Mouse (Mus musculus) lung, embryonic 16.5 days (tissue): ENCODE results near the gene Mief2. TPM values are rescaled to one million over a fixed set of nuclear protein-coding genes. Genes with fewer than 3 reads are reported as not detected.
A peak's percentile ranks its signal among the peaks of the same experiment; 100 is the strongest.

Source experiments
- ATAC-seq: fragments of 200-750 bp; cut with Nextera tagmentation; 2 replicates; pipeline ENCODE4 v1.8.0; 2017; ENCODE audit warnings: low read depth, mild to moderate bottlenecking, moderate library complexity
- H3K27ac ChIP-seq: fragments of 300-500 bp; sonication (generic); 2 replicates; pipeline ENCODE4 v1.5.1; 2014; ENCODE audit warnings: mild to moderate bottlenecking, control low read depth, low read length
- H3K27me3 ChIP-seq: fragments of 300-500 bp; sonication (generic); 2 replicates; pipeline ENCODE4 v1.6.1; 2014; ENCODE audit warnings: low read depth, low read length, mixed read lengths; ENCODE audit not compliant: control insufficient read depth, insufficient read depth
- H3K36me3 ChIP-seq: fragments of 300-500 bp; sonication (generic); 2 replicates; pipeline ENCODE4 v1.6.1; 2014; ENCODE audit warnings: low read length; ENCODE audit not compliant: control insufficient read depth, insufficient read depth
- H3K4me1 ChIP-seq: fragments of 300-500 bp; sonication (generic); replicated peaks from 2 replicates; pipeline ENCODE4 v1.6.1; 2014; ENCODE audit warnings: low read length, mixed read lengths; ENCODE audit not compliant: control insufficient read depth, insufficient read depth
- H3K4me2 ChIP-seq: fragments of 300-500 bp; sonication (generic); 2 replicates; pipeline ENCODE4 v1.6.1; 2014; ENCODE audit warnings: low read depth, low read length, control low read depth
- H3K4me3 ChIP-seq: fragments of 300-500 bp; sonication (generic); 2 replicates; pipeline ENCODE4 v1.5.1; 2014; ENCODE audit warnings: mild to moderate bottlenecking, low read length, control low read depth
- H3K9ac ChIP-seq: fragments of 300-500 bp; sonication (generic); 2 replicates; pipeline ENCODE4 v1.6.1; 2014; ENCODE audit warnings: low read length, control low read depth
- H3K9me3 ChIP-seq: fragments of 300-500 bp; sonication (generic); 2 replicates; pipeline ENCODE4 v1.6.1; 2016; ENCODE audit warnings: low read length; ENCODE audit not compliant: control insufficient read depth
- WGBS: fragments of 180-500 bp; shearing (Covaris S2); extraction: QIAGEN DNeasy Blood & Tissue Kit; methylation state at CpG from one replicate; pipeline ENCODE4 v1.1.7; 2014; 5-methylcytosine and 5-hydroxymethylcytosine counted together
- polyA plus RNA-seq: library from polyadenylated mRNA; unstranded; fragments of >200 nt; fragmentation: Nextera tagmentation; extraction: Ambion mirVana; gene quantifications from 2 replicates; pipeline ENCODE4 v1.2.1, GENCODE M21; 2015

Gene Mief2
- polyA plus RNA-seq, 1 experiment from 2014 or later, result 13.9 TPM

GRCm38 (mm10) chr11:60772161-60772560, 44.0 kb downstream of the Mief2 start:
- Histone ChIP-seq H3K4me1 (peaks cover 20% of the 10 kb centered on the region), H3K9me3 (no peaks in the 10 kb centered on the region), H3K27ac (no peak overlapping the region), H3K27me3 (no peaks in the 10 kb centered on the region), H3K36me3 (no peaks in the 10 kb centered on the region), H3K9ac (no peak overlapping the region), H3K4me2 (no peak overlapping the region), H3K4me3 (no peak overlapping the region)
- no peak for ATAC-seq
- WGBS, result 78% methylated on average over 4 of the region's 4 CpGs

DNA sequence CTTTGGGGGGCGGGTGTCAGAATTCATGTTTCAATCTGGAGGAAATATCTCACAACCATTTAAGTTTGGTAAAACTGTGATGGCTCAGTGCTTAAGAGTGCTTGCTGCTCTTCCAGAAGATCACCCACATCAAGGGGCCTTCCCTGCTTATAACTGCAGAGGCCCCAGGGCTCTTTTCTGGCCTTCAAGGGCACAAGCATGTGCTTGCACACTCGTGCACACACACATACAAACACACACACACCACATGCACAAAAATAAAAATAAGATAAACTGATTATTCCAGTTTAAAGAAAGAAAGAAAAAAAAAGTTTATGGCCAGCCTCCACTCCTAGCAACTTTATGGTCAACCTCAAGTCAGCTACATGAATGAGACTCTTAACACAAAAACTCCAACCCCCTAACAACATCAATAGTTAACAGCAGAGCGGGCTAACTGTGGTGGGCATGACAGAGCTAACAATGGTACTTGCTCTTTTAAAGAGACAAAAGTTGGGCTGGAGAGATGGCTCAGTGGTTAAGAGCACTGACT, 46.0 kb downstream of the Mief2 start:
- Histone ChIP-seq H3K9ac (no peak overlapping the region), H3K27me3 (no peaks in the 10 kb centered on the region), H3K4me3 (no peak overlapping the region), H3K27ac (no peak overlapping the region), H3K4me2 (no peak overlapping the region), H3K36me3 (no peaks in the 10 kb centered on the region), H3K4me1 (peaks cover 33% of the 10 kb centered on the region), H3K9me3 (no peaks in the 10 kb centered on the region)
- ATAC-seq, result no peak
- WGBS, result 84% methylated on average over 3 of the region's 3 CpGs

GRCm38 (mm10) chr11:60774841-60775240, 46.6 kb downstream of the Mief2 start:
- Histone ChIP-seq H3K4me1 (peaks cover 39% of the 10 kb centered on the region), H3K4me2 (peak overlapping the region; percentile 75), H3K27me3 (no peaks in the 10 kb centered on the region), H3K9me3 (no peaks in the 10 kb centered on the region), H3K4me3 (no peak overlapping the region; the same call in none of the 2 replicates), H3K9ac (0 out of 2 replicates have a peak overlapping the region, but pooled peaks have one; percentile 40), H3K36me3 (no peaks in the 10 kb centered on the region), H3K27ac (peak overlapping the region; percentile 12; the same call in 1 of the 2 replicates)
- 17% methylated on average over 1 of the region's 1 CpGs for WGBS
- no peak for ATAC-seq

GRCm38 (mm10) chr11:60775578-60775977, 47.4 kb downstream of the Mief2 start:
- no peak for ATAC-seq
- no peak overlapping the region for H3K27ac ChIP-seq
- 33% methylated on average over 6 of the region's 6 CpGs for WGBS

DNA sequence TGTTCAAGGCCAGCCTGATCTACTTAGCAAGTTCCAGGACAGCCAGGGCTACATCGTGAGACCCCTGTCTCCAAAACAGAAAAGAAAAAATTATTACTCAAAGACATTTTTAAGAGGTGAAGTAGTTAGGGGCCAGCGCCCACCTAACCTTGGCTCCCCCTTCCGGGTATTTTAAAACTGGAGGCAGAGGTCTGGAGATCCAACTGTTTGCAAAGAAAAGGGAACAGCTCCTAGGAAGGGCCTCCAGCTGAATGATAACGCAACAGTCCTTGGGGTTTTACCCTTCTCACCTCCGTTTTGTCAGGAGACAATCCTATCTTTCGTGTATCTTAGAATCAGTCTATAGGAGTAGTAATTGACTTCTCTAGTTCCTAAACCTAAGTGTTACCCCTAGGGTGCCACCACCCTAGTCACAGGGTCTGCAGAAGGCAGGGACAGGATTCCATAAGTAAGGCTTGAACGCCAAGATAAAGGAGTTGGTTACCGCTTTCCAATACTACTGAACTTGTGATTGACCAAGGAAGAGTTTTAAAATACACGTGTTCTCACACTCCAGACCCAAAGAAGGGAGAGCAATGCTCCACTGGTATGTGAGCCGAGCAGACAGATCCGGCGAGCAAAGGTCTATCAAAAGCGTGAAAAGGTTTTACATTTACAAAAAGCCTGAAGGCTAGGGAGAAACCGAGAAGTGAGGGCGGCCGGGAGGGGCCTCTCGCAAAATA, 48.1 kb downstream of the Mief2 start:
- peak overlapping the region; percentile 85 for H3K9ac ChIP-seq
- H3K4me3 ChIP-seq, result peak overlapping the region; percentile 82
- H3K36me3 ChIP-seq, result no peaks in the 10 kb centered on the region
- H3K27ac ChIP-seq, result peak overlapping the region; percentile 89
- H3K4me2 ChIP-seq, result peak overlapping the region; percentile 75
- H3K4me1 ChIP-seq, result peaks cover 53% of the 10 kb centered on the region
- no peaks in the 10 kb centered on the region for H3K9me3 ChIP-seq
- WGBS, result 2% methylated on average over 17 of the region's 17 CpGs
- no peak for ATAC-seq
- H3K27me3 ChIP-seq, result no peaks in the 10 kb centered on the region

More at GRCm38 (mm10) chr11:60775578-60775977, 47.4 kb downstream of the Mief2 start:
- no peaks in the 10 kb centered on the region for H3K36me3 ChIP-seq
- peak overlapping the region; percentile 82 for H3K4me3 ChIP-seq
- H3K9me3 ChIP-seq, result no peaks in the 10 kb centered on the region
- H3K27me3 ChIP-seq, result no peaks in the 10 kb centered on the region
- H3K9ac ChIP-seq, result peak overlapping the region; percentile 40; the same call in 1 of the 2 replicates
- H3K4me2 ChIP-seq, result peak overlapping the region; percentile 75
- peaks cover 47% of the 10 kb centered on the region for H3K4me1 ChIP-seq

DNA sequence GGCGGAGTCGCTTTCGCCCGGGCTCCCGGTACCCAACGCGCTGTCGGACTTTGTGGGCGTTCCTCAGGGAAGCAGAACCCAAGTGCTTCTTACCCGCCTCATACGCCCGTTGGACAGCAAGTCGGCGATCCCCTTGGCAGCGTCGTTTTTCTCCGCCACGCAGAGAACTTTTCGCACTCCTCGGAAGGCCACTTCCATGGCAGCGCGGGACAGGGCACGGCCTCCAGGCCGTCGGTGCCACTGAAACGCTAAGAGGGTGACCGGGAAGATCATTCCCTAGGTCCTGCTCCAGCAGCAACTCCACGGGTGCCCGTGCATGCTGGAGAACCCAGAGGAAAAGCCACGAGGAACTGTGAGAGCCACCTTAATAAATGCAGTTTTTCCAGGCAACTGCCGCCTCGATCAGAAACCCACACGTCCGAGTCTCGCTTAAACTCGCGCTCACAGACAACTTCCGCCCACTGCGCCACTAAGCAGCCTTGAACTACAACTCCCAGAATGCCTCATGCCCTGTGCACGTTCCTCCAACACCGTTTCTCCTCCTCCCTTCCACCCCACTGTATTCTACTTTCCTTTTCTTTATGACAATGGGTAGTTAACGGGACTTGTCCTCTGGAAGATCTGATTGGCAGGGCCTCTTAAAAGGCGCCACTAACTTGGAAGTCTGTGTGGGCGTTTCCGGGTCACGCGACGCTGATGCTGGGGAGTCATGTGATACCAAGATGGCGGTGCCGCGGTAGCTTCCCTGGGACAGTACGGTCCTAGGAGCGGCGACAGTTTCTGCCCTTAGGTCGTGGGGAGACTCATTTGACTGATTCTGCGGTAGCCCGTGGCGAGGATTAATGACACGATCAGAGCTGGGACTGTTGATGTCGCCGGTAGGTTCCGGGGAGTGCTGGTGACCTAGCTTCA, 48.9 kb downstream of the Mief2 start, which contains the start of the genes Top3a and Smcr8:
Gene Top3a (minus strand): TSS at position 537 of the 912 bp plus-strand sequence.
Gene Smcr8 (plus strand): TSS at position 696 of the 912 bp plus-strand sequence.
- under 1% methylated on average over 62 of the region's 62 CpGs for WGBS
- Histone ChIP-seq H3K4me1 (peaks cover 59% of the 10 kb centered on the region), H3K4me3 (peak within 1 kb of the TSS; percentile 82), H3K4me2 (peak within 1 kb of the TSS; percentile 77), H3K27ac (peak within 1 kb of the TSS; percentile 89), H3K27me3 (no peaks in the 10 kb centered on the region), H3K36me3 (no peaks in the 10 kb centered on the region), H3K9ac (peak within 1 kb of the TSS; percentile 85), H3K9me3 (no peaks in the 10 kb centered on the region)
- ATAC-seq, result peak; percentile 97

- Histone ChIP-seq H3K27me3 (no peaks in the 10 kb centered on the region), H3K4me1 (peaks cover 63% of the 10 kb centered on the region), H3K9ac (peak overlapping the region; percentile 85), H3K9me3 (no peaks in the 10 kb centered on the region), H3K27ac (peak overlapping the region; percentile 89), H3K4me2 (peak overlapping the region; percentile 77), H3K36me3 (no peaks in the 10 kb centered on the region), H3K4me3 (peak overlapping the region; percentile 82)
- WGBS, result 23% methylated on average over 16 of the region's 16 CpGs
- no peak for ATAC-seq
Observed at GRCm38 (mm10) chr11:60777801-60778370, 49.7 kb downstream of the Mief2 start.

GRCm38 (mm10) chr11:60779673-60780189, 51.5 kb downstream of the Mief2 start:
- Histone ChIP-seq H3K9ac (peak overlapping the region; percentile 40), H3K4me1 (peaks cover 58% of the 10 kb centered on the region)
- 88% methylated on average over 10 of the region's 10 CpGs for WGBS

More at GRCm38 (mm10) chr11:60779673-60780189, 51.5 kb downstream of the Mief2 start:
- Histone ChIP-seq H3K9me3 (no peaks in the 10 kb centered on the region), H3K4me2 (peak overlapping the region; percentile 44), H3K27me3 (no peaks in the 10 kb centered on the region), H3K4me3 (peak overlapping the region; percentile 10), H3K27ac (no peak overlapping the region), H3K36me3 (no peaks in the 10 kb centered on the region; the same call in 1 of the 2 replicates)
- no peak for ATAC-seq
